12 mouse cellular contexts compared by ENCODE assay signal in the genomic region with DNA sequence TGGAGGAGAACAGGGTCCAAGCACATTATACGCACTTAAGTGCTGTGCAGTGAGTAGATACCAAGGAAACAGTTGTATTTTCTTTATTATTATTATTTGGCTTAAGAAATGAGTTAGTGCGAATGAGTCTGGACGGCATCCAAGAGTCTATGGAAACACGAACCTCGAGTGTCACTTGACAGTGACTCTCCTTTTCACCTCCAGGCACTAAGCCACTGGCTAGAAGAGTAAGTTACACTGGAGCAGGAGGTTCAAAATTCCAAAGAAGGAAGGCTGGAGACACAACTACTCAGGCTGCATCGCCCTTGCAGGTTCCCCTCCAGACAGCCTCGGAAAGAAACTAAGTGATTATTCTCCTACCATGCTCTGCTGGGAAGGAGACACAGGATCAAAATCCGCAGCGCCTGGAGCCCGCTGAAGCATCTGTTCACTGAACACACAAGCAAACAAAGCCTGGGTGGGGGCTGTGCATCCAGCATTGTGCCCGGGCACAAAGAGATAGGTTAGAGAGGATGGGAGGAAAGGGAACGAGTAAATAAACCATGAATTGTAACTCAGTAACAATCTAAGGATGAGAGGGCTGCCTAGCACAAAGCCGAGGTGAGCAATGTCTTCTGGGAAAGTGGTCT. TPM values are rescaled to one million over a fixed set of nuclear protein-coding genes. Genes with fewer than 3 reads are reported as not detected.
DNase-seq lines count a peak whose midpoint lies in the region; ATAC-seq and TF ChIP-seq lines count a peak whose summit lies in the region.
"Had no signal": no experiment of that assay in that cellular context is flagged by ENCODE, and none has a peak within 500 bp of the region (broad histone marks: within the 10 kb centered on the region; RNA-seq: fewer than 3 reads in every experiment).

No protein-coding gene starts in this region.

- peaks cover 4% of the 10 kb centered on the region; the same call in 1 of the 2 replicates for H3K4me1 ChIP-seq in lung, embryonic 14.5 days (ENCODE audit: insufficient read depth)
- peaks cover 16% of the 10 kb centered on the region for H3K4me1 ChIP-seq in forebrain, embryonic 10.5 days
- H3K4me1 ChIP-seq in hindbrain, embryonic 15.5 days (replicated peaks): peaks cover 9% of the 10 kb centered on the region
- H3K4me1 ChIP-seq in midbrain, embryonic 16.5 days (ENCODE audit: control insufficient read depth, insufficient read depth, low read length): peaks cover 9% of the 10 kb centered on the region; the same call in 1 of the 2 replicates
- H3K4me1 ChIP-seq: liver, embryonic 13.5 days had no signal

- H3K27ac ChIP-seq in lung, embryonic 14.5 days (ENCODE audit: low read depth): peak overlapping the region; percentile 44; the same call in 1 of the 2 replicates
- peak overlapping the region; percentile 56; the same call in 1 of the 2 replicates for H3K27ac ChIP-seq in forebrain, embryonic 10.5 days
- peak overlapping the region; percentile 59 for H3K27ac ChIP-seq in hindbrain, embryonic 15.5 days (replicated peaks)
- no peak overlapping the region for H3K27ac ChIP-seq in midbrain, embryonic 16.5 days (ENCODE audit: low read length)
- H3K27ac ChIP-seq: liver, embryonic 13.5 days had no signal

- no peak overlapping the region for H3K9ac ChIP-seq in lung, embryonic 14.5 days
- H3K9ac ChIP-seq in hindbrain, embryonic 15.5 days: 0 out of 2 replicates have a peak overlapping the region, but pooled peaks have one; percentile 7
- H3K9ac ChIP-seq in midbrain, embryonic 16.5 days (ENCODE audit: low read depth, low read length): no peak overlapping the region
- H3K9ac ChIP-seq: liver, embryonic 13.5 days had no signal

- DNase-seq in lung, embryonic 14.5 days: peak; percentile 73
- DNase-seq in lung, postnatal 14 days: no peak
- no peak for DNase-seq in forebrain, embryonic 10.5 days (ENCODE audit: extremely low spot score, low spot score)
- DNase-seq in frontal cortex, postnatal 36 days (ENCODE audit: low spot score in 2 of 2): no peak
- DNase-seq: cerebellum, postnatal 36 days; kidney, adult 2 months; liver, embryonic 13.5 days had no signal

- no peak for TF ChIP-seq CTCF in lung, embryonic 14.5 days (IDR thresholded peaks at IDR 0.05; ENCODE audit: low read depth)

- no peak overlapping the region for H3K4me3 ChIP-seq in lung, embryonic 14.5 days (ENCODE audit: low read depth, low read length)
- no peak overlapping the region for H3K4me3 ChIP-seq in forebrain, embryonic 10.5 days
- H3K4me3 ChIP-seq in hindbrain, embryonic 15.5 days: no peak overlapping the region
- H3K4me3 ChIP-seq in midbrain, embryonic 16.5 days (ENCODE audit: low read depth, low read length): no peak overlapping the region
- H3K4me3 ChIP-seq: liver, embryonic 13.5 days had no signal

- H3K9me3 ChIP-seq in lung, embryonic 14.5 days (ENCODE audit: low read depth, low read length): no peaks in the 10 kb centered on the region
- no peaks in the 10 kb centered on the region for H3K9me3 ChIP-seq in forebrain, embryonic 10.5 days
- H3K9me3 ChIP-seq in hindbrain, embryonic 15.5 days: no peaks in the 10 kb centered on the region
- H3K9me3 ChIP-seq in midbrain, embryonic 16.5 days (replicated peaks; ENCODE audit: control insufficient read depth, low read length, poor library complexity, severe bottlenecking): no peaks in the 10 kb centered on the region
- H3K9me3 ChIP-seq: liver, embryonic 13.5 days had no signal

- peak; percentile 47; the same call in 1 of the 2 replicates for ATAC-seq in lung, embryonic 14.5 days (ENCODE audit: insufficient read depth)
- ATAC-seq in hindbrain, embryonic 15.5 days (ENCODE audit: low FRiP score, low read depth): 0 out of 2 replicates have a peak, but pooled peaks have one; percentile 71
- ATAC-seq in midbrain, embryonic 16.5 days: peak; percentile 62; the same call in 1 of the 2 replicates
- no peak for ATAC-seq in activated CD4-positive, CD25-positive, alpha-beta regulatory T cell, adult 4 months
- ATAC-seq in megakaryocyte, adult 5-6 weeks (ENCODE audit: poor library complexity, severe bottlenecking): no peak

- H3K36me3 ChIP-seq in lung, embryonic 14.5 days (ENCODE audit: insufficient read depth): no peaks in the 10 kb centered on the region
- no peaks in the 10 kb centered on the region for H3K36me3 ChIP-seq in forebrain, embryonic 10.5 days (replicated peaks)
- H3K36me3 ChIP-seq in hindbrain, embryonic 15.5 days: no peaks in the 10 kb centered on the region
- H3K36me3 ChIP-seq in midbrain, embryonic 16.5 days (ENCODE audit: control insufficient read depth, insufficient read depth, low read length): no peaks in the 10 kb centered on the region
- H3K36me3 ChIP-seq: liver, embryonic 13.5 days had no signal

- H3K27me3 ChIP-seq in lung, embryonic 14.5 days (ENCODE audit: insufficient read depth, low read length): no peaks in the 10 kb centered on the region
- no peaks in the 10 kb centered on the region for H3K27me3 ChIP-seq in forebrain, embryonic 10.5 days (ENCODE audit: poor library complexity, severe bottlenecking)
- H3K27me3 ChIP-seq in hindbrain, embryonic 15.5 days: no peaks in the 10 kb centered on the region
- no peaks in the 10 kb centered on the region for H3K27me3 ChIP-seq in midbrain, embryonic 16.5 days (ENCODE audit: control insufficient read depth, insufficient read depth, low read depth, low read length)
- H3K27me3 ChIP-seq: CH12.LX; liver, embryonic 13.5 days had no signal

- peak overlapping the region; percentile 8; the same call in 1 of the 2 replicates for H3K4me2 ChIP-seq in lung, embryonic 14.5 days
- peak overlapping the region; percentile 19; the same call in 1 of the 2 replicates for H3K4me2 ChIP-seq in hindbrain, embryonic 15.5 days
- peak overlapping the region; percentile 30 for H3K4me2 ChIP-seq in midbrain, embryonic 16.5 days (ENCODE audit: low read length)
- H3K4me2 ChIP-seq: liver, embryonic 13.5 days had no signal

- whole genome bisulfite sequencing in lung, embryonic 14.5 days: 34% methylated on average over 13 of the region's 13 CpGs
- WGBS in forebrain, embryonic 10.5 days: 64% methylated on average over 13 of the region's 13 CpGs
- WGBS in hindbrain, embryonic 15.5 days: 32% methylated on average over 13 of the region's 13 CpGs
- 32% methylated on average over 13 of the region's 13 CpGs for WGBS in midbrain, embryonic 16.5 days

RNA-seq across cellular contexts. Expression of a gene that starts 25.0 kb away (rescaled TPM):
- polyA plus RNA-seq in lung, embryonic 14.5 days (2014; fragmentation: Nextera tagmentation; extraction: Ambion mirVana): 24.5 and 26.7 TPM in 2 replicates
- 6.8 and 8.7 TPM in 2 replicates for polyA plus RNA-seq in forebrain, embryonic 10.5 days (2016; fragmentation: Nextera tagmentation; extraction: Ambion mirVana)
- polyA plus RNA-seq in hindbrain, embryonic 15.5 days (2015; fragmentation: Nextera tagmentation; extraction: Ambion mirVana): 25.4 and 27.5 TPM in 2 replicates
- polyA plus RNA-seq in midbrain, embryonic 16.5 days (2015; fragmentation: Nextera tagmentation; extraction: Ambion mirVana): 24.3 and 26.4 TPM in 2 replicates
- under 1 TPM; 0.30 to 0.46 TPM for polyA plus RNA-seq in activated CD4-positive, CD25-positive, alpha-beta regulatory T cell, adult 4 months (2017; shearing (Covaris generic))
- total RNA-seq in megakaryocyte, adult 5-6 weeks (2015): 27.2 and 34.8 TPM in 2 replicates
- 28.9 and 32.4 TPM in 2 replicates for total RNA-seq in megakaryocyte, adult 5-6 weeks (2017)

Comparison
In these comparisons a context has a peak if more than half of its experiments do, and no peak if none do; other contexts are left out.
1. ATAC-seq: peak in lung, embryonic 14.5 days (single experiment), hindbrain, embryonic 15.5 days (single experiment) and midbrain, embryonic 16.5 days (single experiment); none in activated CD4-positive, CD25-positive, alpha-beta regulatory T cell, adult 4 months (single experiment) and megakaryocyte, adult 5-6 weeks (single experiment).
2. Peak in every context shown above with its lines, with median percentiles within 50 percentile points of each other: H3K4me2 ChIP-seq.